Mouse (Mus musculus) heart, postnatal 36 days (tissue): ENCODE data around the gene Arhgef2. TPM values are rescaled to one million over a fixed set of nuclear protein-coding genes. Genes with fewer than 3 reads are reported as not detected.
A peak's percentile ranks its signal among the peaks of the same experiment; 100 is the strongest.

ENCODE experiments used
- DNase-seq, 2 experiments: peaks; one replicate each; pipeline ENCODE4 v3.0.0; 2021 to 2022
- intact Hi-C: fragments of 180-260 bp; cut with DNase I; formaldehyde crosslinking; loops from one replicate; pipeline ENCODE4 v1.15.1; 2025
- total RNA-seq, 2 experiments: library from RNA; stranded (reverse); gene quantifications; 2 replicates each; pipeline ENCODE4 v1.2.3; 2021

Gene Arhgef2
- total RNA-seq, 2 experiments from 2014 or later: 42.2 to 51.1 TPM

DNA sequence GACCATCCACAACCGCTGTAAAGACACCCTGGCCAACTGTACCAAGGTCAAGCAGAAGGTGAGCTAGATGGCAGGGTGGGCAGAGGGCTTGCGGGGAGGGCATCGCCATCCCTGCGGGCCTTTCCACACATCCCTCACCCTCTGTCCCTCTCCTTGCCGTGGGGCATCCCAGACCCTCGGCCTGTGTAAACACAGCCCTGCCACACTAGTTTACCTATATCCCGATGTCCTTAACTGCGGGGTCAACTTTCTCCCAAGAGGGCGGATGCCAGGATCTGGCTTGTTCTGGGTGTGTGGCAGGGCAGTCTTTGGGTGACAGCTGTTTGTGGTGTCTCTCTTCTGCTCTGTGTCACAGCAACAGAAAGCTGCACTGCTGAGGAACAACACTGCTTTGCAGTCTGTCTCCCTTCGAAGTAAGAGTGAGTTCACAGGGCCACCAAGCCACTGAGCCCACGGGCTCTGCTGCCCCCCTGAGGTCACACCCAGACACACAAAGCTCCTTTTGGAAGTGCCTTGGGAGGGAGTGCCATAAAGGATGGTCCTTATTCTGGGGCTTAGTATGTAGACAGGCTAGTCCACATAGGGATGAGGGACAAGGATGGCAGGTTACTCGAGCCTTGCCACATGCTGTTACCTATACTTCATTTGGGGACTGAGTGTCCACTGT, 26.3 kb downstream of the Arhgef2 start:
- intact Hi-C loops: loop anchor here (2.0 kb wide), 1 partner anchor 25 kb away; no protein-coding TSS in a partner anchor
- peak in 1 of 2 experiments; percentile 42 for DNase-seq

DNA sequence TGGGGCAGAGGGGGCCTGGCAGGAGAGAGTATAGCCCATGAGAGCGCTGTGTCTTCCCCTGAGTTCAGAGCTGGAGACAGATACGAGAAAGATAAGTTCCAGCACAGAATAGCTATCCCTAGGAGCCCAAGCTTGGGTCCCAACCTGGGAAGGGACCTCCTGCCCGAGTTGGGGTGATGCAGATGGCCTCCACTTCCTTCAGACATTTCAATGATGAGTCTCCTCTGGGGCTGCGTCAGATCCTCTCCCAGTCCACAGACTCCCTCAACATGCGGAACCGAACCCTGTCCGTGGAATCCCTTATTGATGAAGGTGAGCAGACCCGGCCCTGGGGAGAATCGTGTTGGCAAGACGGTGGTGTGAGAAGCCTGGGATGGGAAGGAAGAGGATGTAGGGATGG, 27.3 kb downstream of the Arhgef2 start:
- DNase-seq: no peak
- intact Hi-C loops: loop anchor here (2.0 kb wide), 1 partner anchor 26 kb away; no protein-coding TSS in a partner anchor

DNA sequence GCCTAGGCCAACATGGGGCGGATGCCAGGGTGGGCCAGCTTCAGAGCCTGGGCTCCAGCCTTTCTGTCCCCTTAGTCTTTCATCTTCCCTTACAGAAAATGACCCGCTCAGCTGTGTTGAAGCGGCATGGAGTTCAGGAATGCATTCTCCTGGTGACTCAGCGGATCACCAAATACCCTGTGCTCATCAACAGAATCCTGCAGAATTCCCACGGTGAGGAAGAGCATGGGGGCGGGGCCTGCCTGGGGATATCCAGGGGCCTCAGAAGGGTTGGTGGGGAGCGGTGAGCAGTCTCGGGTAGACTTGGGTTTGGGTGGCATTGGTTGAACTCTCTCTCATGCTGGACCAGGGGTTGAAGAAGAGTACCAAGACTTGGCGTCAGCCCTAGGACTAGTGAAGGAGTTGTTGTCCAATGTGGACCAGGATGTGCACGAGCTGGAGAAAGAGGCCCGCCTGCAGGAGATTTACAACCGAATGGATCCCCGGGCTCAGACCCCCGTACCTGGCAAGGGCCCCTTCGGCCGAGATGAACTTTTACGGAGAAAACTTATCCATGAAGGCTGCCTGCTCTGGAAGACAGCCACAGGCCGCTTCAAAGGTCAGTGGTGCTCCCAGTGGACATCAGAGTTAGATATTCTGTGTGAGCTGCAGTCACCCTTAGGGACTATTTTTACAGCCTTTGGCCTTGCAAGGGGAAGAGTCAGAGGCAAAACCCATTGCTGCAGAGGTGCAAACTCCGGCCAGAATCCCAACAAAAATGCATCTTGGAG, 29.9 kb downstream of the Arhgef2 start:
- intact Hi-C loops: no loop called here
- DNase-seq: no peak

DNA sequence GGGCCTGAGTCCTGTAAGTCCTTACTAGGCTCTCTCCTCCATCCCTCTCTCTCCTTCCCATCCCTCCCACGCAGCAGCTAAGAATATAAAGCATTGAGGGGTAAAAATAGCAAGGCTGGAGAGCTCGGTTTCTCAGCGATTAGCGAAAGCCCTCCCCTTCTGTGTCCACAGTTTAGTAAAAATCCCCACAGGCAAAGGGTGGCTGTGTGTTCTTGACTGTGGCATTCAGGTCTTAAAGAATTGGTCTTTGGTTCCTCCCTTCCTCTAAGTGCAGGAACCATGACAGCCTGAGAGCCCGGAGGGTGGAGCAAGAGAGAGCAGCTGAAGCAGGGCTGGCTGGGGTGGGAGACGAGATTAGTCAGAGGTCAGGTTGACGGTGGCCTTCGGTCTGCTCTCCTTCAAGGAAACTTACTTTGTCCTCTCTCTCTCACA, 30.8 kb downstream of the Arhgef2 start:
- no peak for DNase-seq
- intact Hi-C loops: no loop called here

DNA sequence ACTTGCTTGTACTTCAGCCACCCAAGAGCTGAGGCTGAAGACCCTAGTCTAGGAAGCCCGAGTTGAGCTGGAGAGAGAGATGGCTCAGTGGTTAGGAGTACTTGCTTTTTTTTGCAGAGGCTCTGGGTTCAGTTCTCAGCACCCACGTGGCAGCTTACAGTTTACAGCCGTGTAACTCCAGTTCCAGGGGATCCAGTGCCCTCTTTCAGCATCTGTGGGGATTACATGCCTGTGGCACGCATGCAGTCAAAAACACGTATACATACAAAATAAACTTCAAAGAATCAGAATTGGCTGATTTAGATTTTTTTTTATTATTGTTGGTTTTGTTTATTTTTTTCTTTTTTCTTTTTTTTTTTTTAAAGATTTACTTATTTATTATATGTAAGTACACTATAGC, 31.4 kb downstream of the Arhgef2 start:
- intact Hi-C loops: no loop called here
- no peak for DNase-seq

DNA sequence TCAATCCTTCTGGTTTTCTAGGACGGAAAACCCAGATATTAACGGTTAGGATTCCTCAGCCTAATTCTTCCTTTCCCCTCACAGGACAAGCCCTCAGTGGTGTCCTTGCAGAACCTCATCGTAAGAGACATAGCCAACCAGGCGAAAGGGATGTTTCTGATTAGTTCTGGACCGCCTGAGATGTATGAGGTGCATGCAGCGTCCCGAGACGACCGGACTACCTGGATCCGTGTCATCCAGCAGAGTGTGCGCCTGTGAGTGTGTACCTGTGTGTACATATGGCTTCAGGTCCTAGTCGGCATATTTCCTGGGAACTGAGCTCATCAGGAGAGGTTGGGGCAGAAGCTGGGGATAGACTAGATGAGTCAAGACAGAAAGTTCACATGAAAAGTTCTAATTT, 33.5 kb downstream of the Arhgef2 start:
- intact Hi-C loops: no loop called here
- no peak for DNase-seq

DNA sequence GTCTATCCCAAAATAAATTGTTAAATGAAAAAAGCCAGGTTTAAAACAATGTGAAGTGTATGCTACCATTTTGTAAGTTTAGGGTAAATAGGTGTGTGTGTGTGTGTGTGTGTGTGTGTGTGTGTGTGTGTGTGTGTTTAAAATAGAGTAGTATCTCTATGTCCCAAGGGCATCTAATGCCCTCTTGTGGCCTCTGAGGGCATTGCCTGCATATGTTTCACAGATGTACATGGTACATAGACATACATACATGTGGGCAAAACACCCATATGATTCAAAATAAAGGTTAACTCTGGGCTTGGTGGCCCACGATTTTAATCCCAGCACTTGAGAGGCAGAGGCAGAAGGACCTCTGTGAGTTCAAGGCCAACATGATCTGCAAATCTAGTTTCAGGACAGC, 34.9 kb downstream of the Arhgef2 start:
- peak; percentile 63 to 75 for DNase-seq
- intact Hi-C loops: loop anchor here (1.0 kb wide), 1 partner anchor 33 kb away; no protein-coding TSS in a partner anchor

DNA sequence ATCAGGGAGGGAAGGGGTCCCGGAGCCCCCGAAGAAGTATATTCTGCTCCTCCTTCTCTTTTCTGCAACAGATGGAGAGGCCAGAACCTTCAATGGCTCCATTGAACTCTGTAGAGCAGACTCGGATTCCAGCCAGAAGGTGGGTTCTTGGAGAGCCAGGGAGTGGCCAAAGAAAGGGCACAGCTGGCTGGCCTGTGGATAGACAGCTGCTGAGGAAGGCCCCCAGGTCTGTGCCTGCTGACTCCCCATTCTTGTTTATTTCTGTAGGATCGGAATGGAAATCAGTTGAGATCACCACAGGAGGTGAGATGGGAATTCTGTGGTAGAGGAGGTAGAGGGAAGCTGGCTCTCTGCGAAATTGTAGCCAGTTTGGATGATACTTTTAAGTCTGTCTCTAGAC, 37.3 kb downstream of the Arhgef2 start:
- intact Hi-C loops: no loop called here
- DNase-seq: no peak

DNA sequence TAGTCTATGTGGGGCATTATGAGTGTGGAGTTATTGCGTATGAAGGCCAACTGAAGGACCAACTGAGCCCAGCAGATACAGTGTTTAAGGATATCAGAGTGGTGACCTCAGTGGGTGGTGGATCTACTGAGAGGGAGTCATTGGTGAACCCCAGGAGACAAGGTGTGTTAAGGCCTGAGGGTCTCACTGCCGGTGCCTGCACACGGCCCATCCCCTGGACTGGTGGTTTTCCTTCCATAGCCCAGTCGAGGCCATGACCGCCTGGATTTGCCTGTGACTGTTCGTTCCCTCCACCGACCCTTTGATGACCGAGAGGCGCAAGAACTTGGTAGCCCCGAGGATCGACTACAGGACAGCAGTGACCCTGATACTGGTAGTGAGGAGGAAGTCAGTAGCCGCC, 40.2 kb downstream of the Arhgef2 start:
- intact Hi-C loops: no loop called here
- DNase-seq: no peak

DNA sequence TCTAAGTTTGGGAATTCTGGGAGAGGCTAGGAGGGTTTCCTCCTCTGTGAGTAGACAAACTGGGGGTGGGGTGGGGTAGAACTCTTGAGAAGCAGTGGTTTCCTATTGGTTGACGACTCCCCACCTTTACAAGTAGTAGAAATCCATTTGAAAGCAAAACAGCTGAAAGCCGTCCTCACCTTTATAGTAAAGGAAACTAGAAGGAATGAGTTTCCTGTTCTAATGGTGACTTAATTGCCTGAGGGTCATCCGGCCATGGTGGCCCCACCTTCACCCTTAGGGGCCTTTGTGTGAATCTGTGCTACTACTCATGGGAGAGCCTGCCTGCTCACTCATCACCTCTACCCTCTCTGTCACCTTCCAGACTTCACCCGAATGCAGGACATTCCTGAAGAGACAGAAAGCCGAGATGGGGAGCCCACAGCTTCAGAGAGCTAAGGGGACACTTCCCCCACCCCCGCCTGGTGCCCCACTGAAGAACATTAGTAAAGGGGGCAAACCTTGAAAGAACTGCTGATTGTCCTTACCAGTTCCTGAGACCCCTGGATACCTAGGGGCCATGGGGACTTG, 40.7 kb downstream of the Arhgef2 start:
- DNase-seq: no peak

DNA sequence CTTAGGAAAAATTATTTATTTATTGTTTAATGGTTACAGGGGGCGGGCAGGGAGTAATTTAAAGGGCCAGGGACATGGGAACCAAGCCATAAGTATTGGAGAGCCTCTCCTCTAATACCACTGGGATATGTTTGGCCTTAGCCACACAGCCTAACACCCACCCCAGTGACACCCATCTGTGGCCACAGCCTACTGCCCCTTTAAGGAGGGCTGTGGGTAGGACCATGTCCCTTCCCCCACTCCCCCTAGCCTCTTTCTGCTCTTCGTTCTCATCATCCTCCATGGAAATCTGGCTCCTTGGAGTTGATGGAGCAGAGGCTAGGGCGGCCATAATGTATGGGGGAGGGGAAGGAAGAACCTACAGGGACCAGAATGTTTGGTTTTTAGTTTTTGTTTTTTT, 41.3 kb downstream of the Arhgef2 start:
- DNase-seq: no peak
- intact Hi-C loops: no loop called here

More for the DNA sequence above, 40.7 kb downstream of the Arhgef2 start:
- intact Hi-C loops: no loop called here

DNA sequence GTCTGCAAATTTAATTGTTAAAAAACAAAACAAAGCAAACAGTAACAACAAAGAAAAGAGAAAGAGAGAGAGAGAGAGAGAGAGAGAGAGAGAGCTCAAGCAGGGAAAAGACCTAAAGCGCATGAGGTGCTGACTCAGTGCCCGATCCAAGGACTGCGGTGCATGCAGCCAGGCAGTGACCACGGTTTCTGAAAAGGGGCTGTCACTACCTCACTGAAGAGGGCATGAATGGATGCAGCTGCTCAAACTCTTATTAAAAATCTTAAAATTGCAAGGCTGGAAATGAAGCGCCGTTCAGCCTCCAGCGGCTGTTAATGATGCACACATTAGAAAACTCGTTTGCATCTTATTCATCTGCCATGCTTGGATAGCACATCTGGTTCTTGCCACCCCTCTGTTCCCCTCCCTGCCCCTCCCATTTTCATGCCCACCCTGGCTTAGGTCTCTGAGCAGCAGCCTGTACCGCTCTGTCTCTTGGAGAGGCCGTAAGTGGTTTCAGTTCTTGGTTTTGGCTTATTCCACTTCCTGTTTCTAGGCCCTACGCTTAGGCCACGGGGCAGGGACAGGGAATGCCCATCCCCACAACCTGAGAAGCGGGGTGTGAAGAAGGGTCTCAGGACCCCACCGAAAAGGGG, 42.1 kb downstream of the Arhgef2 start:
- peak; percentile 8 to 12 for DNase-seq
- intact Hi-C loops: no loop called here

DNA sequence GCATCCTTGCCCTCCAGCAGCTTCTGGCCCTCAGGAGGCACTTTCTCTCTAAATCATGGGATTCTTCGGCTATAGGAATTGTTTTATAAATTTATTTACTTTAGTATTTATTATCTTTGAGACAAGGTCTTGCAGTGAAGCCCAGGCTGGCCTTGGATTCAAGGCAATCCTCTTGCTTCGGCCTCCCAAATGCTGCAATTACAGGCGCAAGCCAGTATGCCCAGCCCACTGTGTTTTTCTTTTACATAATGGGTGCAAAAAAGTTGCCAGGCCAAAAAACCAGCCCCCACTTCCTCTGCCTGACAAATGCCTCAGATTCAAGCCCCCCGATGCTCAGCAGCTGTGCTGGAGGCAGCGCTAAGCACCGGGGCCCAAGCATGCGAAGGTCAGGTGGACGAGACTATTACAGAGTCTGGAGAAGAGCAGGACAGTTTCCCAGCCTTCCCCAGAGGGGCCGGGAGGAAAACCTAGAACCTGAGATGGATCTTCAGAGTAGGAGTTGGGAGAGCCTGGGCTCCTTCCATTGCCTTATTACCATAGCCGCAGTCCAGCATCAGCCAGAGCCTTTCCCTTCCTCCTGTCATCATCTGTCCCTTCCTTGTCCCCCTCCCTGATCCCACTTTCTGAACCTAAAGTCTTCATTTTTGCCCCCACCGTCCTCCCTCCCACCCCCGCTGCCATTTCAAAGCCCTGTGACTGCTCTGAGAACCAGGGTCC, 42.8 kb downstream of the Arhgef2 start:
- intact Hi-C loops: no loop called here
- peak in 1 of 2 experiments; percentile 2 for DNase-seq

DNA sequence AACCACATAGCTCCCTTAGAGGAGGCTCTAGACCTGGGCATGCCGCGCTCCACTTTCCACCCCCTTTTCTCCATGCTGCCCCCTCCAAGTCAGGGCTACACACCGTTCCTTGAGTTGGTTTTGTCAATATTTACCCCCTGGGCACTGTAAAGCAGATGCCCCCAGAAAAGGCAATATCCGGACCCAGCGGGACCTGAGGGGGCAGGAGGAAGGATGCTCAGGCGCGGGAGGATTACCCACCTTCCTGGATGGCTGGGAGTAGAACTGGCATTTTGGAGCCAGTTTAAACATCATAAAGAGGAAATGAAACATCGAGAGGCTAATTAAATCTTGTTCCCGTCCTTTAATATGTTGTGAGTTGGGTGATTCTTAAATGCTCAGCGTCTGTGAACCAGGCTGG, 43.4 kb downstream of the Arhgef2 start:
- peak in 1 of 2 experiments; percentile 7 for DNase-seq
- intact Hi-C loops: no loop called here

DNA sequence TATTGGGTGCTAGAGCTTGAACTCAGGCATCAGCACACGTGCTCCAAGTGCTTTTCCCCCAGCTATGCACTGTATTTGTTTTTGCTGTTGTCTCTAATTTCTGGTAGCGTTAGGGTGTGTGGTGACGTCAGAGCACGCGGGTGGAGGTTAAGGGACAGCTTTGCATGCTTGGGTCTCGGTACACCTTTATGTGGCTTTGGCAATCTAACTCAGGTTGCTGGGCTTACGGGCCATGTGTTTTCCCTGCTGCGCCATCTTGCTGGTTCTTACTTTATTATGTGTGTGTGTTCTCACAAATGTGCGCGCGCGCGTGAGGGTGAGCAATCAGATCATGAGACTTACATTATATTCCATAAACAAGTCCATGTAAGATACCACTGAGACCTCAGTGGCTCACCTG, 44.2 kb downstream of the Arhgef2 start:
- intact Hi-C loops: no loop called here
- no peak for DNase-seq

DNA sequence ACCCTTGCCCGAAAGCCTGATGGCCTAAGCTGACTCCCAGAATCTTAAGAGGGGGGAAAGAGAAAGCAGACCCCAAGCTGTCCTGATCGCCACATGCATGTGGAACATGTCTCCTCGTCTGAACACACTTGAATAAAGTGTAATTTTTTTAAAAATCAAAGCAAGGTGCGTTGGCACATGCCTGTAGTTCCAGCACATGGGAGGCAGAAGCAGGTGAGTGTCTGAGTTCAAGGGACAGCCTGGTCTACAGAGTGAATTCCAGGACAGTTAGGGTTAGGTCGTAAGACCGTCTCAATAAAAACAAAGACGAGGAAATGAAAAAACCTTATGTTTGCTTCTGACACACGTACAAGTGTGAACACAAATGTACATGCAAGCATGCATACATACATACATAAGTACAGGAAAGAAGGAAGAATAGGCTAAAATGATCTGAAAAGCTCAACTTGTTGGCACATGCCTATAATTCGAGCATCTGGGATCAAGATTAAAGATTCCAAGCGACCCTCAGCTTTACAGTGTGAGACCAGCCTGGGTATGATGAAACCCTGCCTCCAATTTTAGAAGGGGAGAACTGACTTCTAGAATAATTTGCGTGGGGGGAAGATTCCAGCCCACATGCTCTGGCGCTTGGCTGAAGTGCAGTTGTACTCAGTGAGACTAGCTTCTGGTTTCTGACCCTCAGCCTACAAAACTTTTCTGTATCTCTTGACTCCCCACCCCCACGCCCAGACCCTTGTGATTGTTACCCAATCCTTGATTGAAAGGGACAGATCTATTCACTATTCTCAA, 45.1 kb downstream of the Arhgef2 start:
- peak in 1 of 2 experiments; percentile 5 for DNase-seq
- intact Hi-C loops: no loop called here

DNA sequence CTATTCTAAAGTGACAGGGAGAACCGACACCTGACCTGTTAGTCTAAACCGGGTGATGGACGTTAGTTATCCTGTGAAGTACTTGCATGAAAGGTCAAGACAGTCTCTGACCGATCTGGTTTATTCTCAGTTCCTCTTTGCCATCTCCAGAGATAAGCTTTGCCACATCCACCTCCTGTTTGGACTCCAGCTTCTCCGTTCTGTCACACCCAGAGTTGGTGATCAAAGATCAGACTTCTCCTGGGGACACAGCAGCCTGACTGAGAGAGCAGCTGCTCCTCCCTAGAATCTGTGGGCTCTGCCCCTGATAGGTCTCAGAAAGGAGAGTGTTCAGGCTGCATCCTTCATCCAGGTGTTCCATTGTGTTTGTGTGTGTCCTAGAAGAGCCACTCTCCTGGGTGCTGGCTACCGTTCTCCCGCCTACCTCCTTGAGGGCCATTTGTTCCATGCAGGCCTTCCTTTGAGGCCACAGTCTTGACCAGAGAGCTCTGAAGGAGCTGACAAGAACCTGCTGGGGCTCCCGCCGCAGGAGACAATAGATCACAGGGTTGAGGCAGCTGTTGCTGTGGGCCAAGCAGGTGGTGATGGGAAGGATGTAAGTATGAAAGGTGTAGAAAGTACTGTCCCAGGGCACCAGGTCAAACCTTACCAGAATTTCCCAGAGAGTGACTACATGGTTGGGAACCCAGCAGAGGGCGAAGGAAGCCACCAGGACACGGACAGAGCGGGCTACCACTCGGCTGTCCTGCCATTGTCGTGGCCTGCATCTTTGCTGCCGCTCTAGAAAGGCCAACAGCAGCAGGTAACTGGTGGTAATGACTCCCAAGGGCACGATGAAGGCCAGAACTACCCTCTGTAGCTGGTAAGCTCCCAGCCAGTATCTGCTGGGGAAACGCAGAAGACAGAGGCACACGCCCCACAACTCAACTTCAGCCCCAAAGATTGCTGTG, 46.2 kb downstream of the Arhgef2 start:
- intact Hi-C loops: no loop called here

DNA sequence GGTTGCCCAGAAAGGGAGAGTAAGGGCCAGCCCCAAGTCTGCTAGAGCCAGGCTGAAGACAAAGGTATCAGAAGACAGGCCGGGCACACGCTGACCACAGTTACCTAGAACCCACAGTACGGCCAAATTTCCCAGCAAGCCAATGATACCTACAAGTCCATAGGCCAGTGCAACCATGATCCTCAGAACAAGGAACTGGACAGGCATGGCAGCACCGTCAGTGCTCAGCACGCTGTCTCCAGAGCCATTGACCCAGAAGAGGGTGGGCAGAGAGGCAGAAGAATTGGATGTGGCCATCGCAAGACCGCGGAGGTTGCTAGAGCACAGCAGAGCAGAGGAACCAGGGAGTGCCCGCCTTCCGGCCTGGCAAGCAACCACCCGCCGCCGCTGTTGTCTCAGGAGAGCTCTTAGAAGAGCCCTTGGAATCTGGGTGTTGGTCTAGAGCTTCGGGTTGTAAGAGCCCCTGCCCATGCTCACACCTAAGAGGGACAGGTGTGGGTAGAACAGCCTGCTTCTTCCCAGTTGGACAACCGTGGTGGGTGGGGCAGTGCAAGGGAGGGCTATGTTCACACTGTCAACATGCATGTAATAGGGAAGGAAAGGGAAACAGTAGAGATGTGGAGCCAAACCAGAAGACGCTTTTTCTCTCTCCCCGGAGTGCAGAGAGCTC, 47.2 kb downstream of the Arhgef2 start, which contains the start of gene Rxfp4:
TSS of gene Rxfp4 (minus strand) at position 297 of the 670 bp plus-strand sequence.
- peak in 1 of 2 experiments; percentile 3 for DNase-seq
- intact Hi-C loops: no loop called here

More for the DNA sequence above, 46.2 kb downstream of the Arhgef2 start:
- DNase-seq: peak in 1 of 2 experiments; percentile 4
